Comparison of ENCODE assay signal across 24 mouse cellular contexts in the genomic region with DNA sequence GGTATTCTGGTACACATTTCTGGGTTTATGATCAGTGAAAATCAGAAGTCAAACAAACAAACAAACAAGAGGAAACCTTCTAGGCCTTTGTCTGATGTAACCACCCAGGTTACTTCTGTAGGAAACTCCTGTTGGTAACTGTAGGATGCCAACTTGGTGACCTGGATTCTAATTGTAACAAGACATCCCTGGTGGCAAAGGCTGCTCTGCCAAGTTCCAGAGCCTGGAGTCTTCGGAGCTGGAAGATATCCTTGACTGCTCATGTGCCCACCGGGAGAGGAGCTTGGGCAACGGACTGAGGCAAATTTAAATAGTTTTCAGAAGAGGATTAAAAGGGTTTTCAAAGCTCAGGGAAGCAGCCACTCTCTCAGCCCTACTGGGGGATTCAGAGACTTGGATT.
DNase-seq lines count a peak whose midpoint lies in the region; ATAC-seq and TF ChIP-seq lines count a peak whose summit lies in the region.
"Had no signal": no experiment of that assay in that cellular context is flagged by ENCODE, and none has a peak within 500 bp of the region (broad histone marks: within the 10 kb centered on the region; RNA-seq: fewer than 3 reads in every experiment).

No protein-coding gene starts in this region.

- no peaks in the 10 kb centered on the region for H3K27me3 ChIP-seq in kidney, postnatal 0 days (ENCODE audit: insufficient read depth, low read length)
- H3K27me3 ChIP-seq in kidney, adult 2 months (replicated peaks; ENCODE audit: control insufficient read depth, insufficient read depth, low read length) = no peaks in the 10 kb centered on the region
- H3K27me3 ChIP-seq in liver, embryonic 11.5 days (replicated peaks; ENCODE audit: control insufficient read depth, insufficient read depth, low read length) = no peaks in the 10 kb centered on the region
- H3K27me3 ChIP-seq: forebrain, embryonic 13.5 days; hindbrain, embryonic 12.5 days; hindbrain, embryonic 15.5 days; Patski had no signal

- no peak for ATAC-seq in kidney, postnatal 0 days (replicated peaks; ENCODE audit: low FRiP score, low read depth)
- no peak for ATAC-seq in liver, embryonic 11.5 days (replicated peaks; ENCODE audit: low FRiP score)
- ATAC-seq in megakaryocyte progenitor cell, adult 5-6 weeks (replicated peaks; ENCODE audit: poor library complexity) = no peak
- ATAC-seq: forebrain, embryonic 13.5 days; forebrain, embryonic 16.5 days; intestine, postnatal 0 days; Patski had no signal

- H3K4me3 ChIP-seq in kidney, postnatal 0 days (replicated peaks; ENCODE audit: low read depth, low read length) = no peak overlapping the region
- no peak overlapping the region for H3K4me3 ChIP-seq in kidney, adult 2 months (ENCODE audit: insufficient read depth, low read depth, low read length)
- H3K4me3 ChIP-seq in liver, embryonic 11.5 days (ENCODE audit: low read depth, low read length) = no peak overlapping the region
- H3K4me3 ChIP-seq: forebrain, embryonic 10.5 days; forebrain, embryonic 13.5 days; heart, adult 2 months; heart, embryonic 10.5 days; heart, embryonic 13.5 days; hindbrain, embryonic 12.5 days; hindbrain, embryonic 15.5 days had no signal

- WGBS in kidney, postnatal 0 days = 40% methylated on average over 3 of the region's 3 CpGs
- WGBS in kidney, adult 2 months = 53% methylated on average over 3 of the region's 3 CpGs
- 62% methylated on average over 3 of the region's 3 CpGs for WGBS in liver, embryonic 11.5 days

- H3K9ac ChIP-seq in kidney, postnatal 0 days (ENCODE audit: low read depth, low read length) = no peak overlapping the region
- H3K9ac ChIP-seq in liver, embryonic 11.5 days (ENCODE audit: low read depth, low read length) = no peak overlapping the region
- H3K9ac ChIP-seq: forebrain, embryonic 13.5 days; heart, embryonic 13.5 days; hindbrain, embryonic 12.5 days; hindbrain, embryonic 15.5 days had no signal

- H3K4me2 ChIP-seq in kidney, postnatal 0 days (ENCODE audit: low read length) = no peak overlapping the region
- H3K4me2 ChIP-seq in liver, embryonic 11.5 days = no peak overlapping the region
- H3K4me2 ChIP-seq: forebrain, embryonic 13.5 days; heart, embryonic 13.5 days; hindbrain, embryonic 12.5 days; hindbrain, embryonic 15.5 days had no signal

- TF ChIP-seq CTCF in kidney, postnatal 0 days (IDR thresholded peaks at IDR 0.05; ENCODE audit: low read depth) = no peak
- TF ChIP-seq CTCF in kidney, adult 2 months (conservative IDR thresholded peaks at IDR 0.05; ENCODE audit: insufficient read depth, insufficient read length, low read depth, low read length) = no peak

- no peaks in the 10 kb centered on the region for H3K4me1 ChIP-seq in kidney, postnatal 0 days (replicated peaks; ENCODE audit: insufficient read depth, low read length)
- H3K4me1 ChIP-seq in kidney, adult 2 months (ENCODE audit: control insufficient read depth, insufficient read depth, low read length) = no peaks in the 10 kb centered on the region
- no peaks in the 10 kb centered on the region; the same call in 1 of the 2 replicates for H3K4me1 ChIP-seq in liver, embryonic 11.5 days (replicated peaks; ENCODE audit: control insufficient read depth, insufficient read depth, low read length)

- no peaks in the 10 kb centered on the region for H3K36me3 ChIP-seq in kidney, postnatal 0 days (ENCODE audit: insufficient read depth, low read length)
- H3K36me3 ChIP-seq in kidney, adult 2 months (ENCODE audit: control insufficient read depth, insufficient read depth, low read length) = no peaks in the 10 kb centered on the region
- no peaks in the 10 kb centered on the region for H3K36me3 ChIP-seq in liver, embryonic 11.5 days (ENCODE audit: control insufficient read depth, insufficient read depth, low read length)
- H3K36me3 ChIP-seq: forebrain, embryonic 10.5 days; heart, embryonic 10.5 days; heart, embryonic 13.5 days; hindbrain, embryonic 12.5 days; hindbrain, embryonic 15.5 days had no signal

- no peak overlapping the region for H3K27ac ChIP-seq in kidney, postnatal 0 days
- H3K27ac ChIP-seq in kidney, adult 2 months (ENCODE audit: insufficient read depth, low read depth, low read length) = no peak overlapping the region
- no peak overlapping the region for H3K27ac ChIP-seq in liver, embryonic 11.5 days (ENCODE audit: low read depth, low read length)
- H3K27ac ChIP-seq: forebrain, embryonic 10.5 days; forebrain, embryonic 13.5 days; heart, adult 2 months; heart, embryonic 10.5 days; heart, embryonic 13.5 days; hindbrain, embryonic 12.5 days; hindbrain, embryonic 15.5 days had no signal

- peak; percentile 27 for DNase-seq in cerebellum, adult 11-12 months
- no peak for DNase-seq in cerebellum, adult 11 months
- peak; percentile 16 for DNase-seq in kidney, postnatal 0 days (ENCODE audit: low spot score)
- DNase-seq in kidney, adult 2 months = no peak
- peak; percentile 22 for DNase-seq in Muller cell, postnatal 12 days (ENCODE audit: inconsistent ontology term)
- DNase-seq in cerebellum, adult 9-11 months = peak; percentile 45
- DNase-seq in liver, embryonic 11.5 days (ENCODE audit: low spot score) = no peak
- DNase-seq: adrenal gland, adult 2 months; adrenal gland, postnatal 14 days; gastrocnemius, postnatal 10 days; gastrocnemius, postnatal 36 days; heart, adult 2 months; heart, postnatal 14 days; heart, postnatal 4 days had no signal

- no peaks in the 10 kb centered on the region for H3K9me3 ChIP-seq in kidney, postnatal 0 days (replicated peaks; ENCODE audit: low read length)
- H3K9me3 ChIP-seq in liver, embryonic 11.5 days (ENCODE audit: control insufficient read depth, low read length) = peaks cover 3% of the 10 kb centered on the region; the same call in 1 of the 2 replicates
- H3K9me3 ChIP-seq: forebrain, embryonic 10.5 days; heart, embryonic 10.5 days; hindbrain, embryonic 12.5 days; hindbrain, embryonic 15.5 days had no signal

- no peak for TF ChIP-seq POLR2A in kidney, adult 2 months (IDR thresholded peaks at IDR 0.05; ENCODE audit: low read depth, low read length)

Comparison
In these comparisons a context has a peak if more than half of its experiments do, and no peak if none do; other contexts are left out.
1. DNase-seq: peak in cerebellum, adult 11-12 months (single experiment), kidney, postnatal 0 days (single experiment), Muller cell, postnatal 12 days (single experiment) and cerebellum, adult 9-11 months (single experiment); none in cerebellum, adult 11 months (single experiment), kidney, adult 2 months (single experiment) and liver, embryonic 11.5 days (single experiment).